Mouse (Mus musculus) kidney, postnatal 10 days (tissue): ENCODE data around the gene Mcl1.
"Not testable (repeated sequence)": the region's sequence is repeated elsewhere in the genome, so short reads cannot be mapped to it uniquely, and the experiment has no call there.

Experiments used
- DNase-seq: peaks from one replicate; pipeline ENCODE4 v3.0.0; 2021; ENCODE audit warnings: mixed read lengths

Gene Mcl1

DNA sequence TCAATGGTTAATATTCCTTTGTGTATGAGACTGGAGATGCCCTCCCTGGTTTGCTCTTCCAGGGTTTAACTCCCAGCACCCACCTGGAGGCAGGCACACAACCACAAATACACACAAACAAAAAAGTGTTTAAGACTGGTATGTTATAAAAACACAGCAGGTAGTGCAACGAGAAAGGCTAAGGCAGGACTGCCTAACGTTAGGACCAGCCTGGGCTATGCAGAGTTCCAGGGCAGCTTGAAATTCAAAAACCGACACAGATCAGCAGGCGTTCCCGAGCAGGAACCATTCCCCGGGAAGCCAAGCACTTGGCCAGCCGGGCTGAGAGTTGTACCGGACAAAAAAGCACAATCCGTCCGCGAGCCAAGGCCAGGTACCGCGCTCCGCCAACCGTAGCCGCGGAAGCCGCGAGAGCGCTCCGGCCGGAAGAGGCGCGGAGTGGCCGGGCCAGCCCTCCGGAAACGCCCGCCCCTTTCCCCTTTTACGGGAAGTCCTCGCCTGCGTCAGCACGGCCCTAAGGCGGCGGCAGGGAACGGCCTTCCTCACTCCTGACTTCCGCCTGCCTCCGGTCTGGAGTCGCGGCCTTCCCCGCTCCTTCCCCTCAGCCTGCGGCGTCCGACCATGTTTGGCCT, at the start of gene Mcl1:
Gene Mcl1 (plus strand): TSS at position 553 of the 632 bp plus-strand sequence.
- DNase-seq: peak; percentile 98

DNA sequence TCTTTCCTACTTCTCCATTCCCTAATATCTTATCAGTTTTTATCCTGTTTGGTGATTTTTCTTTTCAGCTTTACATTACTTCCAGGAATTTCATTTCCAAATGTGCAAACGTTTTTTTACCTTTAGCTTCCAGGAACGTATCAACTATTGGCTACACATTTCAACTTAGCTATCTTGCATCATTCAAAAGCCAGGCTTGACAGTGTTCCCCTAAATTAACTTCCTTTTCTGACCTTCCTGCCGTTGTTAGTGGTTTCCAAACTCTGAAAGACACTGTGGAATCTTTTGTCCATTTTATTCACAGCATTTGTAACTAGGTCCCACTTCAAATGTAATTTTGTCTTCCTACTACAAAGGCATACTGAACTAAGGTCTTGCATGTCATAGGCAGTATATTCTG, 49.4 kb upstream of the Mcl1 start:
- no peak for DNase-seq

DNA sequence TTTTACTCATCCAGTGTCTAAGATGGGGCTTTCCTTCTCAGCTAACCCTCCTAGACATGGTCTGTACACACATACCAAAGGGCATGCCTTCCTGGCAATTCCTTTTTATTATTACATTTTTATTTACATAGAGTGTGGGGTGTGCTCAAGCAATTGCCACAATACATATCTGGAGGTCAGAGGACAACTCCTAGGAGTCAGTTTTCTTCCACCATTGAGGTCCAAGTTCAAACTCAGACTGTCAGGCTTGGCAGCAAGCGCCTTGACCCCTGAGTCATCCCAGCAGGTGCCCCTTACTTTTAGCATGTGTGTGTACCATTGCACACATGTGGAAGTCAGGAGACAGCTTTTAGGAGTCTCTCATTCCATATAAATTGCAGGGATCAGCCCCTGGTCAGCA, 44.6 kb upstream of the Mcl1 start:
- DNase-seq: no peak

DNA sequence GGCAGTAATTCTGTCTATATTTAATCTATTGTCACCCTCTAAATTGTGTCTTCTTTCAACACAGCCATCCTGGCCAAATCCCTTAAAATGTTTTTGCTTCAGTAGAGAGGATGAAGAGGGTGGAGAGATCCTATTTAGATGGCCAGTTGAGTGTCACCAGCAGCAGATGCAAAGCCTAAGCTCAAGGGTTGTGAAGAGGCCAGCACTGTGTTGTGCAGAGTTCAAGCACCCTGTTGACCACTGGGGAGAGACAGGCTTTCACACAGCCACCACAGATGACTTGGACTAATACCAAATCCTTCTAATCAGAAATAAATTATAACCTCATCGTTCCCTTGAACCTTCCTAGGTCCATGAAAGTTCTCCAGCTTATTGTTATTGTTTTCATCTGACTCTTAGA, 40.1 kb upstream of the Mcl1 start:
- no peak for DNase-seq

DNA sequence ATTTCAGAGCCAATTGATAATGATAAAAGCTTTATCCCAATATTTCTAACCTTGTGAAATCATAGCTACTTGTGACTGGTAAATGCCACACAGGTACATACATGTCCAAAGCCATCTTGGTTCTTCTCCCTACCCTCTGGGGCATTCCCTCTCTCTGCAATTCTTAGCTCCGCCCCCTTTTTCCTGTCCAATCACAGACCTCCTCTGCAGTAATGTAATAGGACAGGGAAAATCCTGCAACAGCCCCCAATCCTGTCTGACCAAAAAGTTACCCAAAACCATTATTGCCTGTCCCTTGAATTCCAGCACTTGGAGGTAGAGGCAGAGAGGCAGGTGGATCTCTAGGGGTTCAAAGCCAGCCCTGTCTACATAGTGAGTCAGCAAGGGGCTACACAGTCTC, 37.3 kb upstream of the Mcl1 start:
- DNase-seq: no peak

DNA sequence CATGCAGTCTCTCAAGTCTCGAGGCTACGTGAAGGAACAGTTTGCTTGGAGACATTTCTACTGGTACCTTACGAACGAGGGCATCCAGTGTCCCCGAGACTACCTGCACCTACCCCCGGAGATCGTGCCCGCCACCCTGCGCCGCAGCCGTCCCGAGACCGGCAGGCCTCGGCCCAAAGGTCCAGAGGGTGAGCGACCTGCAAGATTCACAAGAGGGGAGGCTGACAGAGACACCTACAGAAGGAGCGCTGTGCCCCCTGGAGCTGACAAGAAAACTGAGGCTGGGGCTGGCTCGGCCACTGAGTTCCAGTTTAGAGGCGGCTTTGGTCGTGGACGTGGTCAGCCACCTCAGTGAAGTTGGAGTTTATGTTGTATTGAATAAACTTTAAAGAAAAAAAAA, 36.2 kb upstream of the Mcl1 start:
- not testable (repeated sequence) for DNase-seq

DNA sequence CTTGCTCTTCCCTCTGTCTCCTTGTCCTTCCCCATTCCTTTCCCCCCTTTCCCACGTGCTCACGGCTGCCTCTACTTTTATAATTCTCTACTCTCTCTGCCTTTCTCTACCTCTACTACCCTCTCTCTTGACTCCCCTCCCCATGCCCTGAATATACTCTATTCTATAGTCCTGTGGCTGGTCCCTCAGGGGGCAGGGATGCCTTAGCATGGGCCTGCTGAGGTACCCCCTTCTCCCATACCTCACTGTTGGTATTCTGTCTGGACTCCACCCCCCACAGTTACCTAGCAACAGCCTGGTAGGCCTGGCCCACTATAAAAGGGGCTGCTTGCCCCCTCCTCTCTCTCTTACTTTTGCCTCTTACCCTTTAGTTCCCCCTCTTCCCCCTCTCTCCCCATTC, 35.0 kb upstream of the Mcl1 start:
- no peak for DNase-seq

DNA sequence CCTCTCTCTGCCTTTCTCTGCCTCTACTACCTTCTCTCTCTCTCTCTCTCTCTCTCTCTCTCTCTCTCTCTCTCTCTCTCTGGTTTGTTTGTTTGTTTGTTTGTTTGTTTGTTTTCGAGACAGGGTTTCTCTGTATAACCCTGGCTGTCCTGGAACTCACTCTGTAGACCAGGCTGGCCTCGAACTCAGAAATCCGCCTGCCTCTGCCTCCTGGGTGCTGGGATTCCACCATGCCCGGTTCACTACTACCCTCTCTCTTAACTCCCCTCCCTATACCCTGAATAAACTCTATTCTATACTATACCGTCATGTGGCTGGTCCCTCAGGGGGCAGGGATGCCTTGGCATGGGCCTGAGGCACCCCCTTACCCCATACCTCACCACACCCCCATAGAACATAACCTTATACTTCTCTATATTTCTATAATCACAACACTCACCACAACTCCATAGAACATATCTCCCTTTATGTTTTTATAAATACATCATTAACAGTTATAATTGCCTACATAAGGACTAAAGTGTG, 34.5 kb upstream of the Mcl1 start:
- not testable (repeated sequence) for DNase-seq

DNA sequence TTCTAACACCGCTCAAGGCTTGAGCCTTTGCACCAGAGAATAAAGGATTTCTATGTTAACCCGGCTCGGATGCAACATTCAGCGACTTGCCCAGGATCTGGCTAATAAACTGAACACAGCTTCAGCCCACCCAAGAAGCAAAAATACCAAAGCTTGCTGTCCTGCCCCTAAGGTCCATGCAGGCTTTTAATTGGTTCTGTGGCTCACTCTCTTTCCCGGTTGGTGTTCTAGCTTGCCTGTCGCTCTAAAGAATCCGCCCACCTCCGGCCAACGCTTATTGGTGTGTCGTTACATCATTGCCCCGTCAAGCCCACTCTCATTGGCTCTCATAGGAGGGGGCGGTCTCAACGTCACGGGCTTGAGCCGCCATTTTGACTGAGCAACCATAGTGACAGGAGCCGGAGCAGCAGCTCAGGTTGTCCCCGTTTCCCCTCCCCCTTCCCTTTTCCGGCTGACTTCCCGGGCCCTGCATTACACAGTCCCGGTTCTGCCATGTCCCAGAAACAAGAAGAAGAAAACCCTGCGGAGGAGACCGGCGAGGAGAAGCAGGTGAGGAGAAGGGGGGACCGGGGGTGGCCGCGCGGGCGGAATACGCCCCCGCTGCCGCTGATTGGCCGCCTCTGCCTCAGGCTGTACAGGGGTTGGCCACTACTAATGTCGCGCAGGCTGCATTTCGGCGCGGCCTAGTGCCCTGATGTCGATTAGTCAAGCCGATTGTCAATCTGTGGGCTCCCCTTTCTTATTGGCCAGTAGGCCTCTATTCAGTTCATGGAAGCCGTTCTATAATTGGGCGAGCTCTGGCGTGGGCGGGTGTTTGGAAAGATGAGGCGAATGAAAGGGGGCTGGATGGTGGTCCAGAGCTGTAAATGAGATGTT, 33.7 kb upstream of the Mcl1 start, which contains the start of gene Ensa:
Gene Ensa (plus strand): TSS at position 366 of the 876 bp plus-strand sequence.
- DNase-seq: peak; percentile 98

DNA sequence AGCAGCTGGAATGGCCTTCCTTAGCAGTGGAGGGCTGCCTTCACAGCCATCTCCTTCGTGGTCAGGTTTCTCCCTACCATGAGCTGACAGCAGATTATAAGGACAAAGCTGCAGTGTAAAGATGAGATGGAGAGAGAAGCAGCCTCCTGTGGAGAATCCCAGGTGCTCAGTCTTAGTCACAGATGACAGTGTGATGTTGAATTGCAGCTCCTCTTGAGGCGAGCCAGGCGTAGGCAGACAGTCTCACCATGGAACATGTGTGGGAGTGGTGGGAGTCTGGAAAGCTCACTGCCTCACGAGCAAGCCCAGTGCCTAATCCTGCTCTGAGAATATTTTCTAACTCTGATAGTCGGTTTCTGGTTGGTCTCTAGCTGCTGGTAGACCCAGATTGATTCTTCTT, 30.8 kb upstream of the Mcl1 start:
- DNase-seq: no peak

DNA sequence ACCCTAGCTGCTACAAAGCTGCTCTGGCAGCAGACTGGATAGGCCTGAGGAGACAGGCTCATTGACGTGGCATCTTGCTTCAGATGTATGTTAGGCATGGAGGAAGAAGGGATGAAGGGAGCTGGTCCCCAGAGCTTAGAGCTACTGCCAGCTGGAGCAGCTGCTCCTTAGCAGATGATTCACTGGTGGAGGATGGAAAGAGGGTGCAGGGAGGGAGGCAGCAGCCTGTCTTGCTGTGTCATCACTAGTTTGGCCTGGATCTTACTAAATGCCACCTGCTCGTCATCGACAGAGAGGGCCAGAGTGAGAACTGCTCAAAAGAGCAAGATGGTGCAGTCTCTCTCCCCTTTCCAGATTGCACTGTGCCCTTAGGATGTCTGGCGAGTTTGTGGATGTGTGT, 28.8 kb upstream of the Mcl1 start:
- no peak for DNase-seq

DNA sequence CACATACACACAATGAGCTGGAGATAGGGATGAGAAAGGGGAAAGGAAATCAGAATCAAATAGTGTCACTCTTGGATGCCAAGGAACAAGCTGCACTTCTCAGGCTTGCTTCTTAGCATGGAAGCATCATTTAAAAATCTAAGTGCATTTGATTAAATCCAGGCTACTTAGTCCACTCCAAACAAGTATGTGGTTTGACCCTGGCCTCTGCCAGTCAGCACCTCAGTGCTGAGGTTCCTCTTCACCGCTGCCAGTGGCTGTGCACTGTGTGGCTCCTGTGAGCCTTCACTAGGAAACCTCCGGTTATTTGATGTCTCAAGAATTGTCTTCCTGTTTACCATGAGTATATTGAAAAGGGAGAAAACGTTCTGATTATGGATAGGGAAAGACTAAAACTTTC, 27.7 kb upstream of the Mcl1 start:
- no peak for DNase-seq

DNA sequence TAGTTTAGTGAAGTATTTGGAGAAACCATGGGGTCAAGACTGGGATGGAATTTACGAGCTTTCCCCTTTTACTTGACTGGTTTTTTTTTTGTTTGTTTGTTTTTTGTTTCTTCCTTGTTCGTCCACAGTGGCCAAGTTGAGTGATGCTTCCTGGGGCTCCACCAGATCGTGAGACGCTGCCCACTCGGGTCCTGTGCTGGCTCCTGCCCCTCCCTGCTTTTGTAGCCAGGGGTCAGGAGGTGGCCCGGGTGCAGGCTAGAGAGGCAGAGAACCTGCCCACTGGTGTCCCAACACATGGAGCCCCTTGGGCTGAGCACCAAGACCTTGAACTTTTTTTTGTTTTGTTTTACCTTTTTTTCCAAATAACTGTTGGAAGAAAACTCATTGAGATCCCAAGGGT, 27.3 kb upstream of the Mcl1 start:
- no peak for DNase-seq

DNA sequence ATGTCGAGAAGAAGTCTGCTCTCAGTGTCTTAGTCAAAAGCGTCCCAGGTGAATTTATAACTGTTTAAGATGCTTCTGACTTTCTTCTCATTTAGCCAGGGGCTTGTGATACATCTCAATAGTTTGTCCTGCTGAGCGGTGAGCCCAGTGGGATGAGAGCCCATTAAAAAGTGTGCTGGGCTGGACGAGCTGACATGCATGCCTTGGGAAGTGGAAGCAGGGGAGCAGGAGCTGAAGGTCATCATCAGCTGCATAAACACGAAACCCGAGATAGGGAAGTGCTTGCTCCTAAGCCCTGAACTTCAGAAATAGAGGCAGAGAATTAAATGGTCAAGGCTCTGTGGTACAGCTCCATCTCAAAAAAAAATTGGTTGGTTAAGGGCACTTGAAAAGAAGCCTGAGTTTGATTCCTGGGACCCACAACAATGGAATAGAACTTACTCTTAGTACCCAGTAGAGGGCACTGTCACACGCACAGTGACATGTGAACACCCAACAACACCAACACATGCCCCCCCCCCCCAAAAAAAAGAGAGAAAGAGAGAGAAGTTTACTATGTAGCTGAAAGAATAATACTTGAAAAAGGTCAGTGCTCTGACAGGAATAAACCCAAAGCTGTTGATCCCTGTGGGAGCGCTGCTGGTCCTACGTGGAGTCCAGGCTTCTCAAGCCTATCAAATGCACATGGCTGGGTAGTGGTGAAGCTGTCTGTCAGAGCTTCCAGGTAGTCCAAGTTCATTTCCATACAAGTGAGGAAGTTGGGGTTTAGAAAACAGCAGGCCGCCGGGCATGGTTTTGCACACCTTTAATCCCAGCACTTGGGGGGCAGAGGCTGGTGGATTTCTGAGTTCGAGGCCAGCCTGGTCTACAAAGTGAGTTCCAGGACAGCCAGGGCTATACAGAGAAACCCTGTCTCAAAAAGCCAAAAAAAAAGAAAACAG, 25.7 kb upstream of the Mcl1 start:
- peak; percentile 34 for DNase-seq

DNA sequence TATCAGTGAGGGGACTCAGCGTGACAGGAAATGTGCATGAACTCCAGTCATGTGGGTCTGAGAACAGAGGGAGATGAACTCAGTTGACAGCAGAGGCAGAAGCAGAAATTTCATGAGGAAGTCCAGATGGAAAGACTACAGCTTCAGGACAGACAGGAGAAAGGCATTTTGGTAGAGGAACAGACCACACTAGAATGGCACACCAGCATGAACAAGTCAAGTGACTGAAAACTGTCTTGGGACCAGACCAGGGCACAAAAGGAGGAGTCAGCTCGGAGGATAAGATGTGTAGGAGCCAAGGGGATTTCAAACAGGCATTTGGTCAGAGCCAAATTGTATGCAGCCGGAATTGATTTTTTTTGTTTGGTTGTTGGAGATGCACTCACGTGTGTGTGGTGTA, 23.0 kb upstream of the Mcl1 start:
- peak; percentile 32 for DNase-seq

DNA sequence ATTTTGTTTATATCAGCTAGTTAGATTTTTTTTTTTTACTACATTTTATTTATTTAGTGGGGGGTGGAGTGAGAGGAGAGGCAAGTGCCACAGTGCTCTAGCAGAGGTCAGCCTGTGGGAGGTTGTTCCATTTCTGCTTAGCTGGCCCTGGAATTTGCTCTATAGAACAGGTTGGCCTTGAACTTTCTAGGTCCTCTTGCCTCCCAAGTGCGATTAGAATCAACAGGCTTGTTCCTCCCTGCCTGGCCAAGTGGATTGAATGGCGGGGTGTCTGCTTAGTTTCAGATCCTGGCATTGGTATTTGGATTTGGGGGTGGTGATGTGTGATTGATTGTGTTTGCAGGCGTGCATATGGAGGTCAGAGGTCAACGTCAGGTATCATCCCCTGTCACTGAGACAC, 22.5 kb upstream of the Mcl1 start:
- DNase-seq: no peak

DNA sequence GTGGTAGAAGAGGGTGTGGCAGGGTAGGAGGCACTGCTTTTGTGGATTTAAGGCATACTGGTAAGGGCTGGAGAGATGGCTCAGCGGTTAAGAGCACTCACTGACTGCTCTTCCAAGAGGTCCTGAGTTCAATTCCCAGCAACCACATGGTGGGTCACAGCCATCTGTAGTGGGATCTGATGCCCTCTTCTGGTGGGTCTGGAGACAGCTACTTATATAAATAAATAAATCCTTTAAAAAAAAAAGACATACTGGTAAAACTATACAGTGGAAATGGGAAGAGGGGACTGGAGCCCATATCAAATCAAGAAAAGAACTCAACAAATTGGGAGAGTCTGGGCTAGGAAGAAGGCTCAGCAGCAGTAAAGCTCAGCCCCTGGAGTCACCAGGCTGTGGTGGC, 18.9 kb upstream of the Mcl1 start:
- DNase-seq: no peak

DNA sequence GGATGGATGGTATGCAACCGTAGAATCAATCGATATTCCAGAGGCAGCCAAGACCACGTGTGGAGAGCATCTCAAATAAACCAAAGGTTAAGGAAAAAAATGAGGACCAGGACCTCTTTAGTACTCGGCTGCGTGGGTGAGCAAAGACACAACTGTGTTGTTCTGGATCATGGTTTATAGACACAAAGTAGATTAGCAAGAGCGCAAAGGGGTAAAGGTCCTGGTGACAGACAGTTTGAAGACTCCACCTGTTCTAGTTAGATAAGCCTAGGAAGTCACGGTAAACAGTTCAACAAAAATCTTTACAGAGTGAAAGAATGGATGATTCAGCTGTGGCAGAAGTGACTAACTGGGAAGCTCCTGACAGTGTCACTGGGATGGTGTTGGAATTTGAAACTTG, 15.5 kb upstream of the Mcl1 start:
- DNase-seq: no peak

DNA sequence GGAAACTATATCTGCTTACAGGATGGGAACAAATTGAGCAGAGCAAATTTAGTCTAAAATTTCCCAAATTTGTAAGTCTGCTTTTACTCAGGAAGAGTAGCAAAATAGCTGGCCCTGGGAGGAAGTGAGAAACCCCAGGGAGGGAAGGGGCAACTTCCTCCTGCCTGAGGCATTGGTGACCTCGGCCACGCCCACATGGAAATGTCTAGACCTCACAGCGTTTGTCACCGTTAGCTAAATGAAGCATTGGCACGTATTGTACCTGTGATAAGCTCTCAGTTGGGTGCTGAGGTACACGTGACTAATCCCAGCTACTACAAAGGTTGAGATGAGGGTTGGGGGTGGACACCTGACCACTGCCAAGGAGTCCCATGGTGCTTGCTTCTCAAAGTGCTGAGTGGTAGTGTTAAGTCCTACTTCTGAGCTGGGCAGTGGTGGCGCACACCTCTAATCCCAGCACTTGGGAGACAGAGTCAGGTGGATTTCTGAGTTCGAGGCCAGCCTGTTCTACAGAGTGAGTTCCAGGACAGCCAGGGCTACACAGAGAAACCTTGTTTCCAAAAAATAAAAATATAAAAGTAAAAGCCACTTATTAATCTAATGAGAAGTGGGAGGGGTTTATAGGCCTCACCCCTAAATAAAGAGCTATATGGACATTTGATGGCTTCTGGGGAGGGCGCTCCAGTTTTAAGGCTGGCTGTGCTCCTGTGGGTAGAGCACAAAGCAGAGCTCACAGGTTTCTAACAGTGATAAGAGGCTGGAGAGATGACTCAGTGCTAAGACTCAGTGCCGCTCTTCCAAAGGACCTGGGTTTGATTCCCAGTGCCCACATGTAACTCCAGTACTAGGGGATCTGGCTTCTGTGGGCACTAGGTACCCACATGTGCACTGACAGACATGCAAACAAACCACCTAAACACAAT, 13.0 kb upstream of the Mcl1 start:
- peak; percentile 66 for DNase-seq

DNA sequence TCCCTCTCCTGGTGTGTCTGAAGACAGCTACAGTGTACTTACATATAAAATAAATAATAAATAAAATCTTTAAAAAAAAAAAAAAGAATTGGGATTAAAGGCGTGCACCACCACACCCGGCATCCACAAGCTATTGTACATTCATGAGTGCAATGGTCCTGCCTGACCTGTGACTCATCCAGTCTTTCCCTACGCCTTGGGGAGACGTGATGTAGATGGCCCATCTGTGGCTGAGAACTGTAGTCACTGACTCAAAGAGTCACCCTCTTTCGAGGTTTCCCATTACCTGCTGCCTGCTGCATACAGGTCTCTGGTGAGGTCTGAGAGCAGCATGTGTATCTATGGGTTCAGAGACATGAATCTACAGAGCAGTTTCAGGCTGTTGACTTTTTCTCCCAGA, 10.6 kb upstream of the Mcl1 start:
- no peak for DNase-seq

DNA sequence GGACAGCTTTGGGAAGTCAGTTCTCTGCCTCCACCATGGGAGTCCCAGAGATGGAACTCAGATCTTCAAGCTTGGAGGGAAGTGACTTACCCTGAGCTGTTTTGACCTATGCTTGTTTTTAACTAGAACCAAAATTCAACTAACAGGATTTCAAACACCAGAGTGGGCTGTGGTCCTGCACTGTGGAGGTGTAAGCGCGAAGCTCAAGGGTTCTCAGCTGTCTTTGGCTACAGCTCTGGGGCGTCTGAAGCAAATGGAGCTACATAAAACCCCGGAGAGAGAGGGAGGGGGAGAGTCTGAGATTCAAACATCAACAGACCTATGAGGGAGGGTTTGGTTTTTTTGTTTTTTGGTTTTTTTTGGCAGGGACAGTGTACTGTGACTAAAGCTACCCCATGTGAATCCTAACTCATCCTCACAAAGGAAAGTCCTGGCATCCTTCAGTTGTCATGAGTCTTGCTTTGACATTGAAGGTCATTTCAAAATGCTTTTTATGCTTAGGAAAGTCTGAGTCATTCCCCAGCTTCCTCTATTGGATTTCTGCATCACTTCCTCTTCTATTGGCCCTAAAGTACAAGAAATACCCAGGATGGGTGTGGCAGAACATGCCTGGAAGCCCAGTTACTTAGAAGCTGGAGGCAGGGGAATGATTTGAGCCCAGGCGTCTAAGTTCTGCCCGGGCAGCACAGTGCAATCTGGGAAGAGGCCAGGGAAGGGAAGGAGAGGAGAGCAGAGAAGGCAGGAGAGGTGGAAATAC, 8.1 kb upstream of the Mcl1 start:
- peak; percentile 49 for DNase-seq
